Mouse (Mus musculus): Measurements from ENCODE around the gene Alg3.

The Alg3 gene

GRCm38 (mm10) chr16:20600511-20600910 is 11.0 kb downstream of the Alg3 start:
- DNase-seq: peak; percentile 80

GRCm38 (mm10) chr16:20596687-20597441 is 14.7 kb downstream of the Alg3 start:
- DNase-seq: peak; percentile 87

- DNase-seq: no peak
These were observed 15.8 kb downstream of the Alg3 start for GRCm38 (mm10) chr16:20595737-20596136.

GRCm38 (mm10) chr16:20595060-20595673 is 16.4 kb downstream of the Alg3 start:
- no peak for DNase-seq

GRCm38 (mm10) chr16:20591076-20591705 is 20.3 kb downstream of the Alg3 start:
- DNase-seq: no peak

GRCm38 (mm10) chr16:20590680-20591038 is 20.9 kb downstream of the Alg3 start:
- no peak for DNase-seq

GRCm38 (mm10) chr16:20589939-20590679 is 21.4 kb downstream of the Alg3 start:
- peak; percentile 89 for DNase-seq

- DNase-seq: no peak
These were observed 22.1 kb downstream of the Alg3 start, which contains the start of gene Vwa5b2 for GRCm38 (mm10) chr16:20589366-20589938. TSS of gene Vwa5b2 (plus strand) at chr16:20589471.

- no peak for DNase-seq
These were observed 46.5 kb downstream of the Alg3 start for GRCm38 (mm10) chr16:20565075-20565474.

GRCm38 (mm10) chr16:20557381-20557780 is 54.2 kb downstream of the Alg3 start:
- DNase-seq: peak; percentile 70
